Mouse (Mus musculus) liver, adult 2 months (tissue): ENCODE measurements around the gene Sat2.

Experiments used
- CTCF ChIP-seq: fragments of 200-500 bp; IDR thresholded peaks from 2 replicates; pipeline ENCODE4 v1.5.1; 2011; ENCODE audit warnings: low read depth, low read length, control low read depth
- POLR2A ChIP-seq: fragments of 200-500 bp; IDR thresholded peaks from 2 replicates; pipeline ENCODE4 v1.6.1; 2011; ENCODE audit warnings: low read length, control low read depth; ENCODE audit not compliant: insufficient read depth; ENCODE audit errors: extremely low read depth

GRCm38 (mm10) chr11:69582230-69582805 is 39.5 kb upstream of the Sat2 start:
- TF ChIP-seq CTCF (no peak), POLR2A (no peak)
